Mouse (Mus musculus) embryonic facial prominence, embryonic 13.5 days (tissue): ENCODE data around the gene Cpa4. TPM values are rescaled to one million over a fixed set of nuclear protein-coding genes. Genes with fewer than 3 reads are reported as not detected.

ENCODE experiments used
- ATAC-seq: fragments of 200-750 bp; cut with Nextera tagmentation; 2 replicates; pipeline ENCODE4 v1.8.0; 2017; ENCODE audit warnings: low read depth; ENCODE audit not compliant: insufficient number of reproducible peaks, insufficient read depth, low FRiP score, low TSS enrichment
- H3K27ac ChIP-seq: fragments of 300-500 bp; sonication (generic); 2 replicates; pipeline ENCODE4 v1.5.1; 2015; ENCODE audit warnings: moderate library complexity, mild to moderate bottlenecking, inconsistent platforms
- H3K27me3 ChIP-seq: fragments of 300-500 bp; sonication (generic); 2 replicates; pipeline ENCODE4 v1.6.1; 2015; ENCODE audit warnings: mild to moderate bottlenecking, inconsistent platforms
- H3K36me3 ChIP-seq: fragments of 300-500 bp; sonication (generic); 2 replicates; pipeline ENCODE4 v1.6.1; 2015; ENCODE audit warnings: mild to moderate bottlenecking, inconsistent platforms
- H3K4me1 ChIP-seq: fragments of 300-500 bp; sonication (generic); 2 replicates; pipeline ENCODE4 v1.6.1; 2015; ENCODE audit warnings: inconsistent platforms
- H3K4me2 ChIP-seq: fragments of 300-500 bp; sonication (generic); 2 replicates; pipeline ENCODE4 v1.6.1; 2015; ENCODE audit warnings: moderate library complexity, mild to moderate bottlenecking, inconsistent platforms
- H3K4me3 ChIP-seq: fragments of 300-500 bp; sonication (generic); 2 replicates; pipeline ENCODE4 v1.5.1; 2015; ENCODE audit warnings: mild to moderate bottlenecking, inconsistent platforms
- H3K9ac ChIP-seq: fragments of 300-500 bp; sonication (generic); 2 replicates; pipeline ENCODE4 v1.6.1; 2015; ENCODE audit warnings: mild to moderate bottlenecking, inconsistent platforms
- H3K9me3 ChIP-seq: fragments of 300-500 bp; sonication (generic); 2 replicates; pipeline ENCODE4 v1.6.1; 2016; ENCODE audit warnings: inconsistent platforms
- WGBS: fragments of 180-500 bp; shearing (Covaris S2); methylation state at CpG from one replicate; pipeline ENCODE4 v1.1.7; 2015; ENCODE audit warnings: mixed read lengths; 5-methylcytosine and 5-hydroxymethylcytosine counted together
- polyA plus RNA-seq: library from polyadenylated mRNA; unstranded; fragments of >200 nt; fragmentation: Nextera tagmentation; extraction: Ambion mirVana; gene quantifications from 2 replicates; pipeline ENCODE4 v1.2.1, GENCODE M21; 2015

Cpa4 gene
- polyA plus RNA-seq, 1 experiment from 2014 or later = 1.4 TPM

GRCm38 (mm10) chr6:30553381-30554010 is 14.7 kb upstream of the Cpa4 start:
- H3K27me3 ChIP-seq = no peaks in the 10 kb centered on the region
- H3K4me1 ChIP-seq = peaks cover 52% of the 10 kb centered on the region
- H3K9ac ChIP-seq = 0 out of 2 replicates have a peak overlapping the region, but pooled peaks have one; percentile 49
- H3K36me3 ChIP-seq = no peaks in the 10 kb centered on the region
- H3K27ac ChIP-seq = peak overlapping the region; percentile 48; the same call in 1 of the 2 replicates
- 64% methylated on average over 7 of the region's 7 CpGs for WGBS
- no peak overlapping the region for H3K4me3 ChIP-seq
- no peaks in the 10 kb centered on the region for H3K9me3 ChIP-seq
- no peak overlapping the region for H3K4me2 ChIP-seq
- no peak for ATAC-seq

- H3K4me3 ChIP-seq = no peak overlapping the region
- no peak overlapping the region for H3K4me2 ChIP-seq
- H3K9ac ChIP-seq = no peak overlapping the region
- H3K27me3 ChIP-seq = no peaks in the 10 kb centered on the region
- no peaks in the 10 kb centered on the region for H3K36me3 ChIP-seq
- WGBS = 85% methylated on average over 5 of the region's 5 CpGs
- H3K27ac ChIP-seq = no peak overlapping the region
- no peaks in the 10 kb centered on the region for H3K9me3 ChIP-seq
- ATAC-seq = no peak
- peaks cover 48% of the 10 kb centered on the region for H3K4me1 ChIP-seq
These were observed 14.1 kb upstream of the Cpa4 start for GRCm38 (mm10) chr6:30554092-30554491.

GRCm38 (mm10) chr6:30554621-30555170 is 13.5 kb upstream of the Cpa4 start:
- Histone ChIP-seq H3K4me1 (peaks cover 42% of the 10 kb centered on the region), H3K27me3 (no peaks in the 10 kb centered on the region), H3K9ac (no peak overlapping the region), H3K9me3 (no peaks in the 10 kb centered on the region), H3K27ac (no peak overlapping the region), H3K4me3 (no peak overlapping the region), H3K4me2 (no peak overlapping the region), H3K36me3 (no peaks in the 10 kb centered on the region)
- ATAC-seq = no peak
- WGBS = 82% methylated on average over 5 of the region's 5 CpGs

- Histone ChIP-seq H3K9me3 (no peaks in the 10 kb centered on the region), H3K27me3 (no peaks in the 10 kb centered on the region), H3K4me2 (no peak overlapping the region), H3K4me1 (peaks cover 31% of the 10 kb centered on the region), H3K27ac (no peak overlapping the region), H3K36me3 (no peaks in the 10 kb centered on the region), H3K4me3 (no peak overlapping the region), H3K9ac (no peak overlapping the region)
- no peak for ATAC-seq
- 12% methylated on average over 4 of the region's 9 CpGs for WGBS
These were observed 12.1 kb upstream of the Cpa4 start for GRCm38 (mm10) chr6:30556080-30556479.

GRCm38 (mm10) chr6:30559726-30560125 is 8.4 kb upstream of the Cpa4 start:
- ATAC-seq = no peak
- no peak overlapping the region for H3K27ac ChIP-seq
- no peak overlapping the region for H3K4me2 ChIP-seq
- H3K4me1 ChIP-seq = 0 out of 2 replicates have a peak, but pooled peaks cover 3% of the 10 kb centered on the region
- H3K36me3 ChIP-seq = no peaks in the 10 kb centered on the region
- H3K9me3 ChIP-seq = no peaks in the 10 kb centered on the region
- no peak overlapping the region for H3K9ac ChIP-seq
- WGBS = 70% methylated on average over 1 of the region's 1 CpGs
- no peaks in the 10 kb centered on the region for H3K27me3 ChIP-seq
- H3K4me3 ChIP-seq = no peak overlapping the region

DNA sequence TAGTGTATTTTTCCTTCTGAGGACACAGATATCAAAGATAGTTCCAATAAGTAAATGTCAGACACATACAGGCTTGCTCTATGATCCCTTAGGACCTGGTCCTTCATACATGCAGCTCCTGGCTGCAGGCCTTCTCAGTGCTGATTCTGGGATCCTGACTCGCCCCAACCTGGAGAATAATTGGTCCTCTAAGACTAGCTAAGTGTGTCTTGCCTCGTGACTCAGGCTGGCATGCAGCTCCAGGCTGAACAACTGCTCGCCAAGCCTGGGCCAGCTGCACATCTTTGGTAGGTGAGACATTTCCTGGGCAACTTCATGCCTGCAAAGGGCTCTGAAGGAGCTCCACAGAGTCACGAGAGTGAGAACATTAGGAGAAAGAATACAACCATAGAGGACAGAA is 6.0 kb upstream of the Cpa4 start:
- Histone ChIP-seq H3K36me3 (no peaks in the 10 kb centered on the region), H3K4me1 (no peaks in the 10 kb centered on the region), H3K27ac (no peak overlapping the region), H3K4me2 (no peak overlapping the region), H3K27me3 (no peaks in the 10 kb centered on the region), H3K4me3 (no peak overlapping the region), H3K9ac (no peak overlapping the region), H3K9me3 (no peaks in the 10 kb centered on the region)
- ATAC-seq = no peak
- WGBS = 79% methylated on average over 4 of the region's 4 CpGs

DNA sequence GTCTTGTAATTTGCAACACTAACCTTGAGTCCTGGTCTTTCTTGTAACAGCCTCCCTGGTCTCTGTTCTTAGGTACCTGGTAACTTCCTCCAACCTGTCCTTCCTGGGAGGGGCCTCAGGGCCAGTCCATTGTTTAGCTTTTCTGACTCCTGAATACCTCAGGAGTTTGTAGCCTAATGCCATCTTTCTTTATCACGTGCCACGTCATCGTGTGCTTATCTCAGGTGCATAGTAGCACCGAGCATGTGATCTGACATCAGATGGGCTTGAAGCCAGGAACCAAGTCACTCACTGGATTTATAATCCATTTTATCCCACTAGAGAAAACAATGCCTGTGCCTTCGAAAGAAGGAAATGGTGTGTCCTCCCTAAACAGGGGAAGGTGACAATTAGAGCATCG is 4.6 kb upstream of the Cpa4 start:
- WGBS = 83% methylated on average over 6 of the region's 6 CpGs
- no peak overlapping the region for H3K4me2 ChIP-seq
- no peaks in the 10 kb centered on the region for H3K27me3 ChIP-seq
- no peaks in the 10 kb centered on the region for H3K36me3 ChIP-seq
- ATAC-seq = no peak
- H3K9ac ChIP-seq = no peak overlapping the region
- no peak overlapping the region for H3K4me3 ChIP-seq
- no peak overlapping the region for H3K27ac ChIP-seq
- H3K9me3 ChIP-seq = no peaks in the 10 kb centered on the region
- no peaks in the 10 kb centered on the region for H3K4me1 ChIP-seq

- Histone ChIP-seq H3K27ac (no peak overlapping the region), H3K36me3 (no peaks in the 10 kb centered on the region), H3K9ac (no peak overlapping the region), H3K4me3 (no peak overlapping the region), H3K4me1 (no peaks in the 10 kb centered on the region), H3K4me2 (no peak overlapping the region), H3K9me3 (no peaks in the 10 kb centered on the region), H3K27me3 (no peaks in the 10 kb centered on the region)
- ATAC-seq = no peak
- 92% methylated on average over 6 of the region's 6 CpGs for WGBS
These were observed 4.1 kb upstream of the Cpa4 start for GRCm38 (mm10) chr6:30564051-30564450.

- ATAC-seq = no peak
- Histone ChIP-seq H3K4me1 (peaks cover 18% of the 10 kb centered on the region), H3K4me3 (no peak overlapping the region), H3K27me3 (no peaks in the 10 kb centered on the region), H3K9ac (no peak overlapping the region), H3K9me3 (no peaks in the 10 kb centered on the region), H3K27ac (no peak overlapping the region), H3K36me3 (no peaks in the 10 kb centered on the region), H3K4me2 (no peak overlapping the region)
- WGBS = 90% methylated on average over 10 of the region's 10 CpGs
These were observed 1.2 kb downstream of the Cpa4 start for GRCm38 (mm10) chr6:30569331-30569730.

GRCm38 (mm10) chr6:30570012-30570411 is 1.8 kb downstream of the Cpa4 start:
- no peak for ATAC-seq
- 89% methylated on average over 5 of the region's 5 CpGs for WGBS
- H3K36me3 ChIP-seq = no peaks in the 10 kb centered on the region

DNA sequence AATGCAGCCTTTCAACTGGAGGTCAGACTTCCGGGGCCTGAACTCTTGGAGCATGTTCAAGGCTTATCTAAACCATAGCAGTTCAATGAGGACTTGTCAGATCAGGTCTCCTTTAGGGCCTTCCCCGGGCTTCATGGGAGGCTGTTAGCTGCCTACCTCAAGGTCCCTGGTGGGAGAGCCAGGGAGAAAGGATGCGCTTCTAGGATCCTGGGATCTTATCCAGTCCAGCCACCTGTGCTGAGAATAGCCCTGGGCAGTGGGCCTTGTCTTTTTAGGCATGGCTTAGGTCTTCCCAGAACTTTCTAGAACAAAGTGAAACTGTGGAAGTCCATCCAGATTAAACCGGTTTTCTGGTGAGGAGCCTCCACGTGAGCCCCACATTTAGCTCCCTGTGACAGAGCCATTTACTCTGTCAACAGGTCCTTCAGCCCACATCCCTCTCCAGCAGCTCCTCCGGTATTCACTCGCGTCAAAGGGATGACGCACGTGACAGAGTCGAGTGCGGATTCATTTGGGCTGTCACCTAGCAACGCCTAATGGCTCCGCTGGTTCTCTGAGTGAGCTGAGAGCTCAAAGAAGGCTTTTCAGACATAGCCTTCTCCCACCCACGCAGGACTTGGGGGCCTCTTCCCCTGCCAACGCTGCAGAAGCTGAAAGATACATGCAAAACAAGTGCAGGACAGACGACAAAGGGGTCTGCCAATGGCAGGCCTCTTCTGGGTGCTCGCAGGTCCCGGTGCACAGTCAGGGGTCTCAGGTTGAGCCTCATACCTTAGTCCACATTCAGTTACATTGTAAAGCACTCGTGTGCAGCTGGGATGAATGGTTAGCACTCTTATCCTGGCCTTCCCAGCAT is 4.5 kb downstream of the Cpa4 start:
- peaks cover 45% of the 10 kb centered on the region for H3K4me1 ChIP-seq
- no peak for ATAC-seq
- 0 out of 2 replicates have a peak overlapping the region, but pooled peaks have one; percentile 5 for H3K4me2 ChIP-seq
- no peaks in the 10 kb centered on the region for H3K9me3 ChIP-seq
- no peak overlapping the region for H3K4me3 ChIP-seq
- H3K27me3 ChIP-seq = no peaks in the 10 kb centered on the region
- WGBS = 68% methylated on average over 20 of the region's 20 CpGs
- no peak overlapping the region; the same call in 1 of the 2 replicates for H3K9ac ChIP-seq
- H3K27ac ChIP-seq = peak overlapping the region; percentile 93
- no peaks in the 10 kb centered on the region for H3K36me3 ChIP-seq

More at GRCm38 (mm10) chr6:30570012-30570411, 1.8 kb downstream of the Cpa4 start:
- Histone ChIP-seq H3K9ac (no peak overlapping the region), H3K4me3 (no peak overlapping the region), H3K27me3 (no peaks in the 10 kb centered on the region), H3K27ac (no peak overlapping the region), H3K4me1 (peaks cover 25% of the 10 kb centered on the region), H3K9me3 (no peaks in the 10 kb centered on the region), H3K4me2 (no peak overlapping the region)
